Mouse (Mus musculus) left cerebral cortex, adult 2 months (tissue): ENCODE measurements around the gene Psmb2. TPM values are rescaled to one million over a fixed set of nuclear protein-coding genes. Genes with fewer than 3 reads are reported as not detected.
A peak's percentile ranks its signal among the peaks of the same experiment; 100 is the strongest.

Source experiments
- DNase-seq, 2 experiments: peaks; one replicate each; pipeline ENCODE4 v3.0.0; 2021 to 2022; ENCODE audit warnings: low spot score in 2 of 2, mixed read lengths in 1 of 2; ENCODE audit errors: extremely low spot score in 1 of 2
- H3K27ac ChIP-seq: fragments of 200-600 bp; 2 replicates; pipeline ENCODE4 v1.8.1; 2022
- H3K4me3 ChIP-seq: fragments of 200-600 bp; 2 replicates; pipeline ENCODE4 v1.8.1; 2022
- CTCF ChIP-seq: fragments of 200-600 bp; IDR thresholded peaks from 2 replicates; pipeline ENCODE4 v1.8.1; 2022; ENCODE audit warnings: antibody characterized with exemption, mild to moderate bottlenecking, moderate library complexity
- intact Hi-C: fragments of 180-260 bp; cut with DNase I; formaldehyde crosslinking; loops from one replicate; pipeline ENCODE4 v1.15.1; 2025
- total RNA-seq, 2 experiments: library from RNA; stranded (reverse); gene quantifications; 2 replicates each; pipeline ENCODE4 v1.2.3; 2021

Psmb2 gene
- total RNA-seq, 2 experiments from 2014 or later, result 90.8 to 91.9 TPM

- Histone ChIP-seq H3K27ac (no peak overlapping the region), H3K4me3 (no peak overlapping the region)
- intact Hi-C loops, result no loop called here
These were observed 56.7 kb downstream of the Psmb2 start for GRCm38 (mm10) chr4:126734001-126734603.

GRCm38 (mm10) chr4:126734700-126735381 is 57.4 kb downstream of the Psmb2 start:
- H3K4me3 ChIP-seq, result no peak overlapping the region
- H3K27ac ChIP-seq, result no peak overlapping the region
- no peak for TF ChIP-seq CTCF
- DNase-seq, result no peak
- intact Hi-C loops, result no loop called here

More at GRCm38 (mm10) chr4:126734001-126734603, 56.7 kb downstream of the Psmb2 start:
- TF ChIP-seq CTCF, result no peak
- DNase-seq, result no peak

GRCm38 (mm10) chr4:126735382-126736000 is 58.1 kb downstream of the Psmb2 start:
- no peak overlapping the region for H3K27ac ChIP-seq
- DNase-seq, result no peak
- TF ChIP-seq CTCF, result no peak
- H3K4me3 ChIP-seq, result no peak overlapping the region
- intact Hi-C loops, result no loop called here

- Histone ChIP-seq H3K27ac (no peak within 1 kb of the TSS), H3K4me3 (no peak within 1 kb of the TSS)
- DNase-seq, result no peak
- intact Hi-C loops, result no loop called here
- no peak for TF ChIP-seq CTCF
These were observed 58.6 kb downstream of the Psmb2 start, which contains the start of gene Tfap2e for GRCm38 (mm10) chr4:126736001-126736414. Gene Tfap2e, minus strand, starts transcription at chr4:126736240.

- Histone ChIP-seq H3K27ac (no peak overlapping the region), H3K4me3 (no peak overlapping the region)
- TF ChIP-seq CTCF, result peak; percentile 42
- intact Hi-C loops, result no loop called here
- DNase-seq, result no peak
These were observed 62.7 kb downstream of the Psmb2 start for GRCm38 (mm10) chr4:126739966-126740676.

- Histone ChIP-seq H3K4me3 (no peak overlapping the region), H3K27ac (no peak overlapping the region)
- intact Hi-C loops, result loop anchor here (1.0 kb wide), 3 partner anchors 109 to 185 kb away; partner anchors contain the start of gene Clspn
- peak; percentile 93 for TF ChIP-seq CTCF
- DNase-seq, result peak; percentile 83 to 84
These were observed 64.0 kb downstream of the Psmb2 start for GRCm38 (mm10) chr4:126741448-126741847.

GRCm38 (mm10) chr4:126742976-126743375 is 65.5 kb downstream of the Psmb2 start:
- no peak overlapping the region for H3K27ac ChIP-seq
- H3K4me3 ChIP-seq, result no peak overlapping the region
- intact Hi-C loops, result no loop called here
- no peak for DNase-seq
- TF ChIP-seq CTCF, result no peak

- DNase-seq, result no peak
- H3K4me3 ChIP-seq, result no peak overlapping the region
- H3K27ac ChIP-seq, result no peak overlapping the region
- TF ChIP-seq CTCF, result no peak
- intact Hi-C loops, result loop anchor here (2.0 kb wide), 1 partner anchor 97 kb away; no protein-coding TSS in a partner anchor
These were observed 66.3 kb downstream of the Psmb2 start for GRCm38 (mm10) chr4:126743713-126744112.

- intact Hi-C loops, result loop anchor here (2.0 kb wide), 1 partner anchor 96 kb away; no protein-coding TSS in a partner anchor
- TF ChIP-seq CTCF, result no peak
- no peak for DNase-seq
- H3K4me3 ChIP-seq, result no peak overlapping the region
- H3K27ac ChIP-seq, result no peak overlapping the region
These were observed 67.4 kb downstream of the Psmb2 start for GRCm38 (mm10) chr4:126744831-126745230.

GRCm38 (mm10) chr4:126745506-126746193 is 68.2 kb downstream of the Psmb2 start:
- Histone ChIP-seq H3K4me3 (no peak overlapping the region), H3K27ac (no peak overlapping the region)
- peak; percentile 58 to 61 for DNase-seq
- intact Hi-C loops, result loop anchor here (2.0 kb wide), 1 partner anchor 95 kb away; no protein-coding TSS in a partner anchor
- TF ChIP-seq CTCF, result peak; percentile 72

GRCm38 (mm10) chr4:126746194-126746840 is 68.9 kb downstream of the Psmb2 start:
- DNase-seq, result no peak

More at GRCm38 (mm10) chr4:126746194-126746840, 68.9 kb downstream of the Psmb2 start:
- Histone ChIP-seq H3K27ac (no peak overlapping the region), H3K4me3 (no peak overlapping the region)
- TF ChIP-seq CTCF, result no peak
- intact Hi-C loops, result no loop called here
